Mouse (Mus musculus): ENCODE data around the gene Pdss1.

Gene Pdss1

DNA sequence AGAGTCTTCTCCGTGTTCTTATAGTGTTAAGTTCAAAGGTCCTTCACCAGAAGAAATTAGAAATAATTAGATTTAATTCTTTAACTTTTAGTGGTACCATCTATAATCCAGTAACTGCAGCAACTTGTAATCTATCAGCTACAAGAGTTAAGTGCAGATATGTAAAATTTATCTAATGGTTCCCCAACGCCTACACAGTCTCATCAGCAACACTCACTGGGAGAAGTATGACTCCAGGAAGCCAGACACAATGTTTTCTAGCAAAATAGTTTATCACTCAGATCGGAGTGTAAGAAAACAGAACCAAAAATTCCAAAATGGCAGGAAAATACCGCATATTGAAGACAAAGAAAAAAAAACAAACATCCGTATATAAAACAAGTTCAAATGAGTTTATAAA lies 60.6 kb downstream of the Pdss1 start:
- ATAC-seq (ENCODE audit: insufficient number of reproducible peaks, low FRiP score, low TSS enrichment) = no peak

GRCm38 (mm10) chr2:22957415-22957814 lies 62.1 kb downstream of the Pdss1 start:
- ATAC-seq (ENCODE audit: insufficient number of reproducible peaks, low FRiP score, low TSS enrichment) = no peak

DNA sequence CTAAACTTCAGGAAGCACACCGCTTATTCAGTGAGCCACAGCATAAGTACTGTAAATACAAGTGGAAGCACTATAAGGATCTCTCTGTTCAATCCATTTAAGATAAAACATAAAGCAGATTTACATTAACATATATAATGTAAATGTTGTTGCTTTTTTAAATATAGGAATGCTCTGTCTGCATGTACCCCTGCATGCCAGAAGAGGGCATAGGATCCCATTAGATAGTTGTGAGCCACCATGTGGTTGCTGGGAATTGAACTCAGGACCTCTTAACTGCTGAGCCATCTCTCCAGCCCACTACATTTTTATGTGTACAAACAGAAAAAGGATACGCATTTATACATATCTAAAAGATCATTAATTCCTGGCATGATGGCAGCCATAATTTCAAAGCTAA lies 66.4 kb downstream of the Pdss1 start:
- no peak for ATAC-seq (ENCODE audit: insufficient number of reproducible peaks, low FRiP score, low TSS enrichment)

- no peak for ATAC-seq (ENCODE audit: insufficient number of reproducible peaks, low FRiP score, low TSS enrichment)
Observed at GRCm38 (mm10) chr2:22962242-22962641, 66.9 kb downstream of the Pdss1 start.

GRCm38 (mm10) chr2:22962970-22963369 lies 67.6 kb downstream of the Pdss1 start:
- ATAC-seq (ENCODE audit: insufficient number of reproducible peaks, low FRiP score, low TSS enrichment) = no peak

DNA sequence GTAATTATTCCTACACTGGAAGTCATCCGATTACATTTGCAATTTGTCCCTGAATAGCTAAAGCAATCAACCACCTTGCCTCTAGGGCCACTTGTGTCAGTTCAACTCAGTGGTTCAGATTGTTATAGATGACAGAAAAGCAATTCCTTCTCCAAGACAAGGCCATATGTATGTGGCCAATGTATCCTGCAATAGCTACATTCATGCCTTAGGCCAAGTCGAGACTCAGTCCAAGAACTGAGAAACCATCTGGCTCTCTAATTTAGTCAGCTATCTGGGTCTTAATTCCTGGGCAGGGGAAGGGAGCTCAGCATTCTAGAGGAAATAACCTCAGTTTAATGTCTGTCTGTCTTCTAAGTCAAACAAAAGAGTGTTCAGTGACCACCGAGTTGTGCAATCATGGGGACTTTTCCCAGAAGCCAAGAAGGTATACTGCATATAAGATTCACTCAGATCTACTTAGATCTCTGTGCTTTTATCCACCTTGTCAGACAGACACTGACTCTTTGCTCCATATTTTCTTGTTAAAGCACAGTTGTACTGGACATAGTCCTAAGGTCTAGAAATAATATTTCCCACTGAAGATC lies 82.2 kb downstream of the Pdss1 start:
- peak; percentile 86 for ATAC-seq (ENCODE audit: insufficient number of reproducible peaks, low FRiP score, low TSS enrichment)

DNA sequence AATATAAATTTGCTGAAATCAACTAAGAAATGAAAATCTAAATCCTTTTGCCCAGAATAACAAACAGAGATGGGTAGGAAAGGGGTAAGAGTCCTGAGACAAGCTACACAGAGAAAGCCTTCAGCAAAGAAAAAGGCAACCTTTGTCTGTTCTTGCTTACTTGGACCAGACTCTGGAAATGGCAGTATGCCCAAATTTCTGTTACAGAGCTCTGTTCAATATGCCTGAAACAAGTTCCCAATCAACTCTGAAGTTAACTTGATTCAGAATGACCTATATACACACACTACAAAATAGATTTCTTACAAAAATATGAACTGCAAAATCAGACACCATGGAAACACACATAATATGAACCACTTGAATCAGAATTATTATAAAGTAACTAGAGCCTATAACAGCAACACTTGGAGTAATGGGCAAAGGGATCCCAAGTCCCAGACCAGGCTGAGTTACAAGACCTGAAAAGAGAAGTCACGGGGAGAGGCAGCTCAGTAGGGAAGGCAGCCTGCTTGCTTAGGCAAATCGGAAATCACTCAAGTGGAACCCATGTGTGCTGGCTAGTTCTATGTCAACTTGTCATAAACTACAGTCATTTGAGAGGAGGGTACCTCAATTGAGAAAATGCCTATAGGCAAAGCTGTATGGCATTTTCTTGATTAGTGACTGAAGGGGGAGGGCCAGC lies 90.8 kb downstream of the Pdss1 start:
- peak; percentile 40; the same call in 1 of the 2 replicates for ATAC-seq (ENCODE audit: insufficient number of reproducible peaks, low FRiP score, low TSS enrichment)
